Mouse (Mus musculus): ENCODE results near the gene Mrgprb5. TPM values are rescaled to one million over a fixed set of nuclear protein-coding genes. Genes with fewer than 3 reads are reported as not detected.

The Mrgprb5 gene
- polyA plus RNA-seq, 1 experiment from 2014 or later: not detected

Other genes starting within 250 kb of the Mrgprb5 start
- not detected in 2 replicates for gene Mrgpra4, start 186.9 kb downstream of the Mrgprb5 start, polyA plus RNA-seq (2015; fragmentation: Nextera tagmentation; extraction: Ambion mirVana)
- gene Mrgprx1, start 141.4 kb downstream of the Mrgprb5 start, polyA plus RNA-seq (2015; fragmentation: Nextera tagmentation; extraction: Ambion mirVana): 0.18 TPM in 1 of 2 replicates, not detected in the other
- gene Mrgprb4, start 30.3 kb upstream of the Mrgprb5 start, polyA plus RNA-seq (2015; fragmentation: Nextera tagmentation; extraction: Ambion mirVana): not detected in 2 replicates
- not detected in 2 replicates for gene Mrgprb8, start 219.5 kb upstream of the Mrgprb5 start, polyA plus RNA-seq (2015; fragmentation: Nextera tagmentation; extraction: Ambion mirVana)

Measured in hindbrain, embryonic 16.5 days (tissue).